Mouse (Mus musculus): Measurements from ENCODE around the gene Tmem251. TPM values are rescaled to one million over a fixed set of nuclear protein-coding genes. Genes with fewer than 3 reads are reported as not detected.

The Tmem251 gene
- total RNA-seq (2023), result 10 to 100 TPM; 13.9 to 15.3 TPM

GRCm38 (mm10) chr12:102743589-102744574 lies at the start of gene Tmem251, which contains the start of gene Moap1:
TSS of gene Tmem251 (plus strand) at chr12:102743762.
TSS of gene Moap1 (minus strand) at chr12:102743661.

GRCm38 (mm10) chr12:102704457-102705198 lies 38.9 kb upstream of the Tmem251 start, which contains the start of gene Itpk1:
TSS of gene Itpk1 (minus strand) at chr12:102704930.

GRCm38 (mm10) chr12:102757689-102758402 lies 14.3 kb downstream of the Tmem251 start, which contains the start of the genes Gm28051, Gon7 and Ubr7:
TSS of gene Gm28051 (minus strand) at chr12:102757765.
TSS of gene Gon7 (minus strand) at chr12:102757803.
TSS of gene Ubr7 (plus strand) at chr12:102757967.

GRCm38 (mm10) chr12:102758403-102758756 lies 14.8 kb downstream of the Tmem251 start, which contains the start of gene Gm20604:
TSS of gene Gm20604 (minus strand) at chr12:102758672.

Other genes with a start within 250 kb of the Tmem251 start
- gene Chga, start 188.8 kb upstream of the Tmem251 start, total RNA-seq (2023), result not detected
- 10 to 100 TPM; 36.2 to 39.1 TPM for gene Itpk1, start 38.8 kb upstream of the Tmem251 start, total RNA-seq (2023)
- gene Moap1, start 101 bp upstream of the Tmem251 start, total RNA-seq (2023), result 1 to 10 TPM; 4.4 to 6.1 TPM
- not detected for gene Gm28051, start 14.0 kb downstream of the Tmem251 start, total RNA-seq (2023)
- gene Gon7, start 14.0 kb downstream of the Tmem251 start, total RNA-seq (2023), result 10 to 100 TPM; 16.7 to 16.9 TPM
- gene Ubr7, start 14.2 kb downstream of the Tmem251 start, total RNA-seq (2023), result 10 to 100 TPM; 13.9 to 15.4 TPM
- gene Gm20604, start 14.9 kb downstream of the Tmem251 start, total RNA-seq (2023), result 1 to 10 TPM; 6.1 to 6.8 TPM
- 10 to 100 TPM; 35.7 to 38.0 TPM for gene Btbd7, start 134.7 kb downstream of the Tmem251 start, total RNA-seq (2023)
- gene Cox8c, start 155.6 kb downstream of the Tmem251 start, total RNA-seq (2023), result not detected
- not detected for gene Unc79, start 205.1 kb downstream of the Tmem251 start, total RNA-seq (2023)

Measured in neutrophil, adult 59 days (primary cell).